ENCODE assay signal across 8 mouse cellular contexts in the genomic region with DNA sequence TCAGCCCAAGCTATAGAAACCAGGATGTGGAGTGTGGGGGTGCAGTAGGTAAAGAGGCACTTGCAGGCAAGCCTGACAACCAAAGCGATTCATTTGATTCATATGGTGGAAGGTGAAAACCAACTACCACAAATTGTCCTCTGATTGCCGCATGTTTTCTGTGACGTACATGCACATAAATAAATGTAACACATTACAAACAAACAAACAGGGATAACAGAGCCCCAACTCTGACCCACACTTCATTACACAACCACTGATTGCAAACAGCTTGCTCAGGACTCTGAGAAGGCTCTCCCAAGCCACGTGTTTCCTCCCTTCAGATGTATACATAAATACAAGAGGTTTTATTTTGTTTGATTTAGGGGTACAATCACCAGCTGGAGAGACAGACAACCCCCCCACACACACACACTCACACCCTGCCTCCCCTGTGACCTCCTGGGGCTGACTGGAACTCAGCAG. TPM values are rescaled to one million over a fixed set of nuclear protein-coding genes. Genes with fewer than 3 reads are reported as not detected.
DNase-seq lines count a peak whose midpoint lies in the region; ATAC-seq and TF ChIP-seq lines count a peak whose summit lies in the region.

No protein-coding gene starts in this region.

- peak; percentile 89 for DNase-seq in heart, adult 11 months
- no peak for DNase-seq in heart, postnatal 25 days (ENCODE audit: low spot score)
- peak; percentile 65 for DNase-seq in CD4-positive helper T cell, adult 2 months (ENCODE audit: low read depth, low spot score)
- no peak for DNase-seq in liver, embryonic 13.5 days
- no peak for DNase-seq in stomach, postnatal 0 days (ENCODE audit: low spot score)
- DNase-seq in frontal cortex, postnatal 36 days (ENCODE audit: low spot score in 2 of 2) = no peak
- DNase-seq in left cerebral cortex, postnatal 25 days (ENCODE audit: low spot score in 2 of 2) = no peak

- 64% methylated on average over 4 of the region's 4 CpGs for WGBS in forebrain, embryonic 12.5 days
- 41% methylated on average over 4 of the region's 4 CpGs for WGBS in liver, embryonic 13.5 days (ENCODE audit: insufficient replicate concordance)
- WGBS in stomach, postnatal 0 days = 37% methylated on average over 4 of the region's 4 CpGs

- peak overlapping the region; percentile 94 for H3K4me3 ChIP-seq in forebrain, embryonic 12.5 days (replicated peaks)
- peak overlapping the region; percentile 73 for H3K4me3 ChIP-seq in liver, embryonic 13.5 days (replicated peaks)
- peak overlapping the region; percentile 84 for H3K4me3 ChIP-seq in stomach, postnatal 0 days (ENCODE audit: low read depth, low read length)

- intact Hi-C loops in heart, postnatal 25 days (cut with DNase I) = loop anchor here (5.0 kb wide), 1 partner anchor 228 kb away; no protein-coding TSS in a partner anchor
- intact Hi-C loops in left cerebral cortex, postnatal 25 days (cut with DNase I) = loop anchor here (1.0 kb wide), 1 partner anchor 27 kb away; the partner anchor contains the start of gene Hddc3

- peaks cover 16% of the 10 kb centered on the region for H3K4me1 ChIP-seq in forebrain, embryonic 12.5 days
- peaks cover 34% of the 10 kb centered on the region for H3K4me1 ChIP-seq in liver, embryonic 13.5 days (replicated peaks)
- no peaks in the 10 kb centered on the region for H3K4me1 ChIP-seq in stomach, postnatal 0 days (replicated peaks; ENCODE audit: control insufficient read depth, insufficient read depth)

- H3K27me3 ChIP-seq in forebrain, embryonic 12.5 days = peaks cover 3% of the 10 kb centered on the region; the same call in 1 of the 2 replicates
- H3K27me3 ChIP-seq in liver, embryonic 13.5 days = peaks cover 39% of the 10 kb centered on the region
- H3K27me3 ChIP-seq in stomach, postnatal 0 days (ENCODE audit: control insufficient read depth, insufficient read depth, low read length) = no peaks in the 10 kb centered on the region

- TF ChIP-seq CTCF in stomach, postnatal 0 days (IDR thresholded peaks at IDR 0.05; ENCODE audit: low read depth) = no peak

- ATAC-seq in forebrain, embryonic 12.5 days (ENCODE audit: low FRiP score) = no peak
- ATAC-seq in liver, embryonic 13.5 days (ENCODE audit: low read depth) = no peak
- no peak; the same call in 1 of the 2 replicates for ATAC-seq in stomach, postnatal 0 days (ENCODE audit: low FRiP score, low TSS enrichment)

- peaks cover 30% of the 10 kb centered on the region for H3K36me3 ChIP-seq in forebrain, embryonic 12.5 days (replicated peaks)
- H3K36me3 ChIP-seq in liver, embryonic 13.5 days = peaks cover 14% of the 10 kb centered on the region
- H3K36me3 ChIP-seq in stomach, postnatal 0 days (ENCODE audit: control insufficient read depth, insufficient read depth, low read length) = peaks cover 17% of the 10 kb centered on the region; the same call in 1 of the 2 replicates

- no peak for TF ChIP-seq EP300 in stomach, postnatal 0 days (optimal IDR thresholded peaks at IDR 0.05)

- H3K4me2 ChIP-seq in forebrain, embryonic 12.5 days = peak overlapping the region; percentile 82
- peak overlapping the region; percentile 94 for H3K4me2 ChIP-seq in liver, embryonic 13.5 days
- peak overlapping the region; percentile 85 for H3K4me2 ChIP-seq in stomach, postnatal 0 days (replicated peaks; ENCODE audit: low read depth)

- no peaks in the 10 kb centered on the region for H3K9me3 ChIP-seq in forebrain, embryonic 12.5 days
- H3K9me3 ChIP-seq in liver, embryonic 13.5 days (replicated peaks) = no peaks in the 10 kb centered on the region
- no peaks in the 10 kb centered on the region for H3K9me3 ChIP-seq in stomach, postnatal 0 days (ENCODE audit: control insufficient read depth, low read length)

- H3K9ac ChIP-seq in forebrain, embryonic 12.5 days = peak overlapping the region; percentile 89
- H3K9ac ChIP-seq in liver, embryonic 13.5 days = peak overlapping the region; percentile 76
- H3K9ac ChIP-seq in stomach, postnatal 0 days (ENCODE audit: low read length) = peak overlapping the region; percentile 86

- no peak overlapping the region for H3K27ac ChIP-seq in forebrain, embryonic 12.5 days
- H3K27ac ChIP-seq in liver, embryonic 13.5 days = peak overlapping the region; percentile 19; the same call in 1 of the 2 replicates
- H3K27ac ChIP-seq in stomach, postnatal 0 days (replicated peaks) = peak overlapping the region; percentile 87

RNA-seq across cellular contexts. Expression of gene Man2a2, which starts 1.2 kb away (rescaled TPM):
- 10 to 100 TPM; 67.2 to 67.5 TPM for total RNA-seq in heart, postnatal 25 days (2021)
- 23.8 and 26.0 TPM in 2 replicates for polyA plus RNA-seq in forebrain, embryonic 12.5 days (2016; fragmentation: Nextera tagmentation; extraction: Ambion mirVana)
- polyA plus RNA-seq in liver, embryonic 13.5 days (2015; fragmentation: Nextera tagmentation; extraction: Ambion mirVana) = 2.2 and 2.6 TPM in 2 replicates
- 3.6 and 5.3 TPM in 2 replicates for polyA plus RNA-seq in stomach, postnatal 0 days (2015; fragmentation: Nextera tagmentation; extraction: Ambion mirVana)
- total RNA-seq in left cerebral cortex, postnatal 25 days (2021) = 100 to 1,000 TPM; 128 to 147 TPM

RNA-seq across cellular contexts. Expression of gene Fes, which starts 17.7 kb away (rescaled TPM):
- total RNA-seq in heart, postnatal 25 days (2021) = 10 to 100 TPM; 11.9 to 13.6 TPM
- 6.6 and 7.4 TPM in 2 replicates for polyA plus RNA-seq in forebrain, embryonic 12.5 days (2016; fragmentation: Nextera tagmentation; extraction: Ambion mirVana)
- 10.6 and 12.0 TPM in 2 replicates for polyA plus RNA-seq in liver, embryonic 13.5 days (2015; fragmentation: Nextera tagmentation; extraction: Ambion mirVana)
- polyA plus RNA-seq in stomach, postnatal 0 days (2015; fragmentation: Nextera tagmentation; extraction: Ambion mirVana) = 6.2 TPM in 2 replicates
- total RNA-seq in left cerebral cortex, postnatal 25 days (2021) = 1 to 10 TPM; 3.9 to 6.3 TPM

RNA-seq across cellular contexts. Expression of gene Hddc3, which starts 27.1 kb away (rescaled TPM):
- total RNA-seq in heart, postnatal 25 days (2021) = 10 to 100 TPM; 35.2 to 38.9 TPM
- 24.4 and 28.3 TPM in 2 replicates for polyA plus RNA-seq in forebrain, embryonic 12.5 days (2016; fragmentation: Nextera tagmentation; extraction: Ambion mirVana)
- 3.8 and 4.2 TPM in 2 replicates for polyA plus RNA-seq in liver, embryonic 13.5 days (2015; fragmentation: Nextera tagmentation; extraction: Ambion mirVana)
- polyA plus RNA-seq in stomach, postnatal 0 days (2015; fragmentation: Nextera tagmentation; extraction: Ambion mirVana) = 8.6 and 10.4 TPM in 2 replicates
- total RNA-seq in left cerebral cortex, postnatal 25 days (2021) = 10 to 100 TPM; 47.1 to 50.5 TPM

RNA-seq across cellular contexts. Expression of gene Unc45a, which starts 29.2 kb away (rescaled TPM):
- total RNA-seq in heart, postnatal 25 days (2021) = 10 to 100 TPM; 13.5 to 15.8 TPM
- polyA plus RNA-seq in forebrain, embryonic 12.5 days (2016; fragmentation: Nextera tagmentation; extraction: Ambion mirVana) = 43.5 and 45.5 TPM in 2 replicates
- 10.3 and 11.5 TPM in 2 replicates for polyA plus RNA-seq in liver, embryonic 13.5 days (2015; fragmentation: Nextera tagmentation; extraction: Ambion mirVana)
- polyA plus RNA-seq in stomach, postnatal 0 days (2015; fragmentation: Nextera tagmentation; extraction: Ambion mirVana) = 30.7 and 34.5 TPM in 2 replicates
- 10 to 100 TPM; 38.4 to 45.3 TPM for total RNA-seq in left cerebral cortex, postnatal 25 days (2021)

RNA-seq across cellular contexts. Expression of gene Furin, which starts 35.2 kb away (rescaled TPM):
- 100 to 1,000 TPM; 106 to 118 TPM for total RNA-seq in heart, postnatal 25 days (2021)
- 3.3 and 4.3 TPM in 2 replicates for polyA plus RNA-seq in forebrain, embryonic 12.5 days (2016; fragmentation: Nextera tagmentation; extraction: Ambion mirVana)
- 3.8 and 4.1 TPM in 2 replicates for polyA plus RNA-seq in liver, embryonic 13.5 days (2015; fragmentation: Nextera tagmentation; extraction: Ambion mirVana)
- 17.6 and 20.8 TPM in 2 replicates for polyA plus RNA-seq in stomach, postnatal 0 days (2015; fragmentation: Nextera tagmentation; extraction: Ambion mirVana)
- total RNA-seq in left cerebral cortex, postnatal 25 days (2021) = 10 to 100 TPM; 31.4 to 38.7 TPM

Comparison
In these comparisons a context has a peak if more than half of its experiments do, and no peak if none do; other contexts are left out.
1. DNase-seq: peak in heart, adult 11 months (single experiment) and CD4-positive helper T cell, adult 2 months (single experiment); none in heart, postnatal 25 days (single experiment), liver, embryonic 13.5 days (single experiment), stomach, postnatal 0 days (single experiment), frontal cortex, postnatal 36 days (0 of 2) and left cerebral cortex, postnatal 25 days (0 of 2).
2. Peak in every context shown above with its lines, with median percentiles within 50 percentile points of each other: H3K4me2 ChIP-seq, H3K4me3 ChIP-seq and H3K9ac ChIP-seq.